Mouse (Mus musculus): ENCODE results near the gene Dner.
"Not testable (repeated sequence)": the region's sequence is repeated elsewhere in the genome, so short reads cannot be mapped to it uniquely, and the experiment has no call there.

The Dner gene

GRCm38 (mm10) chr1:84396787-84397186, 299.2 kb downstream of the Dner start:
- DNase-seq (ENCODE audit: low spot score) = no peak

- no peak for DNase-seq (ENCODE audit: low spot score)
Observed at GRCm38 (mm10) chr1:84395928-84396327, 300.1 kb downstream of the Dner start.

GRCm38 (mm10) chr1:84390961-84391360, 305.1 kb downstream of the Dner start:
- DNase-seq (ENCODE audit: low spot score) = no peak

- DNase-seq (ENCODE audit: low spot score) = no peak
Observed at GRCm38 (mm10) chr1:84387616-84388015, 308.4 kb downstream of the Dner start.

- DNase-seq (ENCODE audit: low spot score) = no peak
Observed at GRCm38 (mm10) chr1:84386481-84387146, 309.4 kb downstream of the Dner start.

GRCm38 (mm10) chr1:84382709-84383108, 313.3 kb downstream of the Dner start:
- DNase-seq (ENCODE audit: low spot score) = no peak

GRCm38 (mm10) chr1:84382064-84382463, 314.0 kb downstream of the Dner start:
- no peak for DNase-seq (ENCODE audit: low spot score)

GRCm38 (mm10) chr1:84380895-84381294, 315.1 kb downstream of the Dner start:
- DNase-seq (ENCODE audit: low spot score) = no peak

GRCm38 (mm10) chr1:84367733-84368132, 328.3 kb downstream of the Dner start:
- no peak for DNase-seq (ENCODE audit: low spot score)

- no peak for DNase-seq (ENCODE audit: low spot score)
Observed at GRCm38 (mm10) chr1:84366553-84366952, 329.5 kb downstream of the Dner start.

- no peak for DNase-seq (ENCODE audit: low spot score)
Observed at GRCm38 (mm10) chr1:84363967-84364366, 332.1 kb downstream of the Dner start, which contains the start of gene Pid1. Gene Pid1 (minus strand): TSS chr1:84364180.

GRCm38 (mm10) chr1:84362709-84363617, 333.1 kb downstream of the Dner start:
- DNase-seq (ENCODE audit: low spot score) = no peak

GRCm38 (mm10) chr1:84362209-84362608, 333.8 kb downstream of the Dner start:
- no peak for DNase-seq (ENCODE audit: low spot score)

- no peak for DNase-seq (ENCODE audit: low spot score)
Observed at GRCm38 (mm10) chr1:84361389-84361788, 334.6 kb downstream of the Dner start.

GRCm38 (mm10) chr1:84359611-84360500, 336.2 kb downstream of the Dner start:
- no peak for DNase-seq (ENCODE audit: low spot score)

GRCm38 (mm10) chr1:84357216-84357615, 338.8 kb downstream of the Dner start:
- DNase-seq (ENCODE audit: low spot score) = no peak

- DNase-seq (ENCODE audit: low spot score) = no peak
Observed at GRCm38 (mm10) chr1:84350262-84350661, 345.8 kb downstream of the Dner start.

GRCm38 (mm10) chr1:84347796-84348476, 348.1 kb downstream of the Dner start:
- DNase-seq (ENCODE audit: low spot score) = no peak

GRCm38 (mm10) chr1:84332797-84333196, 363.2 kb downstream of the Dner start:
- not testable (repeated sequence) for DNase-seq (ENCODE audit: low spot score)

- DNase-seq (ENCODE audit: low spot score) = not testable (repeated sequence)
Observed at GRCm38 (mm10) chr1:84331861-84332260, 364.2 kb downstream of the Dner start.

- DNase-seq (ENCODE audit: low spot score) = no peak
Observed at GRCm38 (mm10) chr1:84325309-84325708, 370.7 kb downstream of the Dner start.

- no peak for DNase-seq (ENCODE audit: low spot score)
Observed at GRCm38 (mm10) chr1:84321327-84321726, 374.7 kb downstream of the Dner start.
